Mouse (Mus musculus): ENCODE results near the gene Slc39a3.

The Slc39a3 gene

DNA sequence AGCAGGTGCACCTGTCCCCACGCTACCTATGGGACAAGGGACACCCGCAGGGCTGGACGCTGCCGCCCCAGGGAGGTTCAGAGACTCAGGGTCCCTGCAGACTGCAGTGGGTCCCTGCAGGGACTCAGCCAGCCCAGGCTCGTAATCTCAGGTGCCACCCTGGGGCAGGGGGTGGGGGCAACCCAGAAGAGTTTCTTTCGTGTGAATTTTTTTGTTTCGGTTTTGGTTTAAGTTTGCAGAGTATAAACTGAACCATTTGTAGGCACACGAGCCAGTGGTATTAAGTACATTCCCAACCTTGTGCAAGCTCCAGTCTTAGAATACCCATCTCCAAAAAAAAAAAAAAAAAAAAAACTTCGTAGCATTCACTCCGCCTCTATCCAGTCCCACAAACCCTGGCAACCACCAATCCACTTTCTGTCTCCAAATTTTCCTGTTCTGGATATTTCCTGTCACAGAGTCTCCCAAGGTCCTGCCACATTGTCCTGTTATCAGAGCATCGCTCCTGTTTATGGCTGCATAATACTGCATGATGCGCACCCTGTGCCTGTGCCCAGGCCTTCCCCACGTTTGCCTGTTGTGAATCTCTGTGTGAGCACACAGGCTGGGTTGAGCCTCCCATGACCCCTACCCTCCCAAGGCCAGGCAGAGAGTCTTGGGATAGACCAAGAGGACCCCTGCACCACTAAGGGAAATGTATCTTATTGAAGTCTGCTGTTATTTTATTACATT lies 51.1 kb downstream of the Slc39a3 start:
- no peak for DNase-seq (ENCODE audit: extremely low spot score, low spot score)

- DNase-seq (ENCODE audit: extremely low spot score, low spot score): no peak
Observed at GRCm38 (mm10) chr10:80985241-80985969, 51.8 kb downstream of the Slc39a3 start.

GRCm38 (mm10) chr10:80984223-80984622 lies 53.0 kb downstream of the Slc39a3 start:
- DNase-seq (ENCODE audit: extremely low spot score, low spot score): no peak

GRCm38 (mm10) chr10:80982381-80982780 lies 54.8 kb downstream of the Slc39a3 start:
- no peak for DNase-seq (ENCODE audit: extremely low spot score, low spot score)

- DNase-seq (ENCODE audit: extremely low spot score, low spot score): no peak
Observed at GRCm38 (mm10) chr10:80981564-80982112, 55.6 kb downstream of the Slc39a3 start.
